Mouse (Mus musculus) lung, embryonic 16.5 days (tissue): ENCODE results near the gene Olfr49. TPM values are rescaled to one million over a fixed set of nuclear protein-coding genes. Genes with fewer than 3 reads are reported as not detected.
"Not testable (repeated sequence)": the region's sequence is repeated elsewhere in the genome, so short reads cannot be mapped to it uniquely, and the experiment has no call there.

Source experiments
- ATAC-seq: fragments of 200-750 bp; cut with Nextera tagmentation; 2 replicates; pipeline ENCODE4 v1.8.0; 2017; ENCODE audit warnings: low read depth, mild to moderate bottlenecking, moderate library complexity
- H3K27ac ChIP-seq: fragments of 300-500 bp; sonication (generic); 2 replicates; pipeline ENCODE4 v1.5.1; 2014; ENCODE audit warnings: mild to moderate bottlenecking, control low read depth, low read length
- H3K27me3 ChIP-seq: fragments of 300-500 bp; sonication (generic); 2 replicates; pipeline ENCODE4 v1.6.1; 2014; ENCODE audit warnings: low read depth, low read length, mixed read lengths; ENCODE audit not compliant: control insufficient read depth, insufficient read depth
- H3K36me3 ChIP-seq: fragments of 300-500 bp; sonication (generic); 2 replicates; pipeline ENCODE4 v1.6.1; 2014; ENCODE audit warnings: low read length; ENCODE audit not compliant: control insufficient read depth, insufficient read depth
- H3K4me1 ChIP-seq: fragments of 300-500 bp; sonication (generic); replicated peaks from 2 replicates; pipeline ENCODE4 v1.6.1; 2014; ENCODE audit warnings: low read length, mixed read lengths; ENCODE audit not compliant: control insufficient read depth, insufficient read depth
- H3K4me2 ChIP-seq: fragments of 300-500 bp; sonication (generic); 2 replicates; pipeline ENCODE4 v1.6.1; 2014; ENCODE audit warnings: low read depth, low read length, control low read depth
- H3K4me3 ChIP-seq: fragments of 300-500 bp; sonication (generic); 2 replicates; pipeline ENCODE4 v1.5.1; 2014; ENCODE audit warnings: mild to moderate bottlenecking, low read length, control low read depth
- H3K9ac ChIP-seq: fragments of 300-500 bp; sonication (generic); 2 replicates; pipeline ENCODE4 v1.6.1; 2014; ENCODE audit warnings: low read length, control low read depth
- H3K9me3 ChIP-seq: fragments of 300-500 bp; sonication (generic); 2 replicates; pipeline ENCODE4 v1.6.1; 2016; ENCODE audit warnings: low read length; ENCODE audit not compliant: control insufficient read depth
- WGBS: fragments of 180-500 bp; shearing (Covaris S2); extraction: QIAGEN DNeasy Blood & Tissue Kit; methylation state at CpG from one replicate; pipeline ENCODE4 v1.1.7; 2014; 5-methylcytosine and 5-hydroxymethylcytosine counted together
- polyA plus RNA-seq: library from polyadenylated mRNA; unstranded; fragments of >200 nt; fragmentation: Nextera tagmentation; extraction: Ambion mirVana; gene quantifications from 2 replicates; pipeline ENCODE4 v1.2.1, GENCODE M21; 2015

Gene Olfr49
- polyA plus RNA-seq, 1 experiment from 2014 or later: not detected

GRCm38 (mm10) chr14:54234231-54235040, 50.3 kb downstream of the Olfr49 start:
- H3K4me3 ChIP-seq: no peak overlapping the region
- no peak overlapping the region for H3K4me2 ChIP-seq
- H3K27me3 ChIP-seq: no peaks in the 10 kb centered on the region
- H3K27ac ChIP-seq: peak overlapping the region; percentile 87
- no peak for ATAC-seq
- H3K36me3 ChIP-seq: peaks cover 11% of the 10 kb centered on the region
- WGBS: 71% methylated on average over 20 of the region's 20 CpGs
- peaks cover 28% of the 10 kb centered on the region for H3K4me1 ChIP-seq
- H3K9me3 ChIP-seq: no peaks in the 10 kb centered on the region
- peak overlapping the region; percentile 0; the same call in 1 of the 2 replicates for H3K9ac ChIP-seq

- H3K4me3 ChIP-seq: no peak overlapping the region
- WGBS: 48% methylated on average over 16 of the region's 16 CpGs
- peak overlapping the region; percentile 0 for H3K9ac ChIP-seq
- H3K9me3 ChIP-seq: no peaks in the 10 kb centered on the region
- H3K4me2 ChIP-seq: peak overlapping the region; percentile 19; the same call in 1 of the 2 replicates
- ATAC-seq: no peak; the same call in 1 of the 2 replicates
- no peaks in the 10 kb centered on the region for H3K27me3 ChIP-seq
- peaks cover 28% of the 10 kb centered on the region for H3K4me1 ChIP-seq
- peak overlapping the region; percentile 87 for H3K27ac ChIP-seq
- peaks cover 11% of the 10 kb centered on the region for H3K36me3 ChIP-seq
Measured at GRCm38 (mm10) chr14:54233559-54234143, 51.1 kb downstream of the Olfr49 start.

GRCm38 (mm10) chr14:54232811-54233558, 51.8 kb downstream of the Olfr49 start:
- Histone ChIP-seq H3K27me3 (no peaks in the 10 kb centered on the region), H3K4me3 (no peak overlapping the region), H3K4me1 (peaks cover 30% of the 10 kb centered on the region), H3K4me2 (peak overlapping the region; percentile 26), H3K27ac (peak overlapping the region; percentile 87), H3K9me3 (no peaks in the 10 kb centered on the region), H3K36me3 (peaks cover 11% of the 10 kb centered on the region), H3K9ac (peak overlapping the region; percentile 0)
- peak; percentile 71 for ATAC-seq
- WGBS: 9% methylated on average over 9 of the region's 9 CpGs

- no peak for ATAC-seq
- Histone ChIP-seq H3K27ac (no peak overlapping the region), H3K4me3 (no peak overlapping the region), H3K36me3 (peaks cover 11% of the 10 kb centered on the region), H3K9ac (no peak overlapping the region), H3K4me1 (peaks cover 37% of the 10 kb centered on the region), H3K9me3 (no peaks in the 10 kb centered on the region), H3K27me3 (no peaks in the 10 kb centered on the region), H3K4me2 (0 out of 2 replicates have a peak overlapping the region, but pooled peaks have one; percentile 20)
- 33% methylated on average over 9 of the region's 9 CpGs for WGBS
Measured at GRCm38 (mm10) chr14:54232143-54232542, 52.6 kb downstream of the Olfr49 start.

GRCm38 (mm10) chr14:54231176-54231956, 53.4 kb downstream of the Olfr49 start:
- no peak for ATAC-seq
- peaks cover 9% of the 10 kb centered on the region for H3K36me3 ChIP-seq
- H3K27ac ChIP-seq: no peak overlapping the region
- no peak overlapping the region for H3K4me3 ChIP-seq
- H3K27me3 ChIP-seq: no peaks in the 10 kb centered on the region
- peak overlapping the region; percentile 40; the same call in 1 of the 2 replicates for H3K9ac ChIP-seq
- no peaks in the 10 kb centered on the region for H3K9me3 ChIP-seq
- H3K4me2 ChIP-seq: no peak overlapping the region
- H3K4me1 ChIP-seq: peaks cover 43% of the 10 kb centered on the region
- WGBS: 53% methylated on average over 21 of the region's 21 CpGs

- no peak for ATAC-seq
- H3K36me3 ChIP-seq: peaks cover 9% of the 10 kb centered on the region
- H3K9ac ChIP-seq: no peak overlapping the region
- H3K4me3 ChIP-seq: no peak overlapping the region
- H3K4me2 ChIP-seq: no peak overlapping the region
- peaks cover 43% of the 10 kb centered on the region for H3K4me1 ChIP-seq
- no peaks in the 10 kb centered on the region for H3K27me3 ChIP-seq
- no peaks in the 10 kb centered on the region for H3K9me3 ChIP-seq
- no peak overlapping the region for H3K27ac ChIP-seq
- WGBS: 66% methylated on average over 14 of the region's 14 CpGs
Measured at GRCm38 (mm10) chr14:54230638-54231150, 54.0 kb downstream of the Olfr49 start.

- H3K27ac ChIP-seq, H3K9me3 ChIP-seq, H3K4me3 ChIP-seq, H3K36me3 ChIP-seq, H3K27me3 ChIP-seq, H3K4me2 ChIP-seq, H3K9ac ChIP-seq, ATAC-seq: not testable (repeated sequence)
- H3K4me1 ChIP-seq: peaks cover 48% of the 10 kb centered on the region
- 75% methylated on average over 3 of the region's 4 CpGs for WGBS
Measured at GRCm38 (mm10) chr14:54229849-54230248, 54.9 kb downstream of the Olfr49 start.

GRCm38 (mm10) chr14:54228933-54229713, 55.6 kb downstream of the Olfr49 start:
- H3K4me1 ChIP-seq: peaks cover 50% of the 10 kb centered on the region
- no peak overlapping the region for H3K4me2 ChIP-seq
- H3K4me3 ChIP-seq: no peak overlapping the region
- H3K36me3 ChIP-seq: peaks cover under 1% of the 10 kb centered on the region; the same call in 1 of the 2 replicates
- H3K27ac ChIP-seq: no peak overlapping the region
- no peak for ATAC-seq
- no peaks in the 10 kb centered on the region for H3K9me3 ChIP-seq
- H3K9ac ChIP-seq: 0 out of 2 replicates have a peak overlapping the region, but pooled peaks have one; percentile 2
- H3K27me3 ChIP-seq: no peaks in the 10 kb centered on the region
- WGBS: 31% methylated on average over 25 of the region's 25 CpGs
